Mouse (Mus musculus) lung, adult 2 months (tissue): Measurements from ENCODE around the gene Ilf3.

Experiments
- CTCF ChIP-seq: fragments of 200-500 bp; IDR thresholded peaks from 2 replicates; pipeline ENCODE4 v1.5.1; 2011; ENCODE audit warnings: mild to moderate bottlenecking, low read length, control low read depth; ENCODE audit not compliant: insufficient read depth
- POLR2A ChIP-seq: fragments of 200-500 bp; IDR thresholded peaks from 2 replicates; pipeline ENCODE4 v1.6.1; 2011; ENCODE audit warnings: low read depth, mild to moderate bottlenecking, control low read depth, low read length, borderline replicate concordance; ENCODE audit errors: extremely low read depth

DNA sequence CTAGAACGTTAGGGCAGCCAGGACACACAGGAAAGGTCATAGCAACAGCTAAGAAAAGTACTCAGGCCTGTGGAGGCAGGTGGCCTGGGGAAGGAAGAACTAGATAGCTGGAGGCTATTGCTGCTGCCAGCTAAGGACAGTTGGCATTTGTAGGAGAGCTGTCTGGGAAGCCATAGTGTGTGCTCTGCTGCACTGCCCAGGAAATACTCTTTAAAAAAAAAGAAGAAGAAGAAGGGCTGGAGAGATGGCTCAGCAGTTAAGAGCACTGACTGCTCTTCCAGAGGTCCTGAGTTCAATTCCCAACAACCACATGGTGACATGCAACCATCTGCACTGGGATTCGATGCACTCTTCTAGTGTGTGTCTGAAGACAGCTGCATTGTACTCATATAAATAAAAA lies 85.8 kb downstream of the Ilf3 start:
- no peak for TF ChIP-seq CTCF
- TF ChIP-seq POLR2A = no peak
